Mouse (Mus musculus) MEL (cell line): Measurements from ENCODE around the gene Ndufaf1. TPM values are rescaled to one million over a fixed set of nuclear protein-coding genes. Genes with fewer than 3 reads are reported as not detected.

Experiments
- DNase-seq: peaks from one replicate; pipeline ENCODE4 v3.0.0; 2011; ENCODE audit warnings: low read depth, low spot score
- H3K27ac ChIP-seq: 2 replicates; pipeline ENCODE4 v1.5.1; 2012; ENCODE audit warnings: low read depth, mild to moderate bottlenecking, control low read depth, low read length, moderate library complexity; ENCODE audit not compliant: control insufficient read depth
- H3K27me3 ChIP-seq, 2 experiments: fragments of 150-350 bp in 1 of 2; sonication (generic) in 1 of 2; 2 replicates each; pipeline ENCODE4 v1.6.1; 2012; ENCODE audit warnings: low read length in 2 of 2, mild to moderate bottlenecking in 2 of 2, improper control_type of control experiment in 1 of 2, moderate library complexity in 1 of 2; ENCODE audit not compliant: insufficient read depth in 2 of 2, control insufficient read depth in 1 of 2
- H3K36me3 ChIP-seq, 2 experiments: 2 replicates each; pipeline ENCODE4 v1.6.1; 2012 to 2014; ENCODE audit warnings: low read length in 2 of 2, improper control_type of control experiment in 1 of 2, inconsistent platforms in 1 of 2, mild to moderate bottlenecking in 1 of 2; ENCODE audit not compliant: insufficient read depth in 2 of 2, control insufficient read depth in 1 of 2
- H3K4me1 ChIP-seq, 2 experiments: fragments of 150-350 bp in 1 of 2; sonication (generic) in 1 of 2; 2 replicates each; pipeline ENCODE4 v1.6.1; 2012; ENCODE audit warnings: low read length in 2 of 2, improper control_type of control experiment in 1 of 2, mild to moderate bottlenecking in 1 of 2; ENCODE audit not compliant: insufficient read depth in 2 of 2, control insufficient read depth in 1 of 2
- H3K4me3 ChIP-seq, 2 experiments: fragments of 150-350 bp in 1 of 2; sonication (generic) in 1 of 2; 2 replicates each; pipeline ENCODE4 v1.5.1; 2012; ENCODE audit warnings: low read depth in 2 of 2, low read length in 2 of 2, mild to moderate bottlenecking in 2 of 2, moderate library complexity in 2 of 2, control low read depth in 1 of 2, improper control_type of control experiment in 1 of 2; ENCODE audit not compliant: control insufficient read depth in 1 of 2, insufficient read depth in 1 of 2
- H3K79me2 ChIP-seq: 2 replicates; pipeline ENCODE4 v1.6.1; 2012; ENCODE audit warnings: mild to moderate bottlenecking, low read length, moderate library complexity; ENCODE audit not compliant: control insufficient read depth, poor library complexity, insufficient read depth
- H3K9ac ChIP-seq: 2 replicates; pipeline ENCODE4 v1.6.1; 2012; ENCODE audit warnings: low read depth, mild to moderate bottlenecking, control low read depth, low read length, moderate library complexity; ENCODE audit not compliant: control insufficient read depth, poor library complexity, severe bottlenecking
- H3K9me3 ChIP-seq: fragments of 150-350 bp; sonication (generic); replicated peaks from 2 replicates; pipeline ENCODE4 v1.6.1; 2012; ENCODE audit warnings: mild to moderate bottlenecking, low read length, improper control_type of control experiment, moderate library complexity; ENCODE audit not compliant: insufficient read depth
- BHLHE40 ChIP-seq: IDR thresholded peaks from 2 replicates; pipeline ENCODE4 v1.6.1; 2012; ENCODE audit warnings: low read depth, mild to moderate bottlenecking, inconsistent platforms, low read length, improper control_type of control experiment, borderline replicate concordance
- CHD1 ChIP-seq: IDR thresholded peaks from 2 replicates; pipeline ENCODE4 v1.6.1; 2012; ENCODE audit warnings: low read depth, mild to moderate bottlenecking, inconsistent platforms, low read length, improper control_type of control experiment
- E2F4 ChIP-seq: IDR thresholded peaks from 2 replicates; pipeline ENCODE4 v1.6.1; 2011; ENCODE audit warnings: low read depth, low read length, improper control_type of control experiment, borderline replicate concordance
- EP300 ChIP-seq, 2 experiments: IDR thresholded peaks; 2 replicates each; pipeline ENCODE4 v1.6.1; 2011; ENCODE audit warnings: improper control_type of control experiment in 2 of 2, low read length in 2 of 2, low read depth in 1 of 2, mild to moderate bottlenecking in 1 of 2
- ETS1 ChIP-seq: IDR thresholded peaks from 2 replicates; pipeline ENCODE4 v1.6.1; 2012; ENCODE audit warnings: low read depth, mild to moderate bottlenecking, inconsistent platforms, low read length, improper control_type of control experiment, moderate library complexity
- GATA1 ChIP-seq: IDR thresholded peaks from 2 replicates; pipeline ENCODE4 v1.6.1; 2011; ENCODE audit warnings: low read depth, low read length, improper control_type of control experiment
- MAX ChIP-seq: IDR thresholded peaks from 2 replicates; pipeline ENCODE4 v1.6.1; 2011; ENCODE audit warnings: low read length, improper control_type of control experiment
- MAZ ChIP-seq: IDR thresholded peaks from 2 replicates; pipeline ENCODE4 v1.6.1; 2012; ENCODE audit warnings: low read depth, mild to moderate bottlenecking, inconsistent platforms, low read length, improper control_type of control experiment
- MXI1 ChIP-seq: IDR thresholded peaks from 2 replicates; pipeline ENCODE4 v1.6.1; 2011; ENCODE audit warnings: mild to moderate bottlenecking, low read depth, low read length, improper control_type of control experiment
- POLR2AphosphoS5 ChIP-seq: IDR thresholded peaks from 2 replicates; pipeline ENCODE4 v1.6.1; 2012; ENCODE audit warnings: low read depth, borderline replicate concordance, mild to moderate bottlenecking, inconsistent platforms, low read length, moderate library complexity, mixed read lengths
- RAD21 ChIP-seq: IDR thresholded peaks from 2 replicates; pipeline ENCODE4 v1.6.1; 2011; ENCODE audit warnings: mild to moderate bottlenecking, low read depth, low read length, improper control_type of control experiment
- RCOR1 ChIP-seq: IDR thresholded peaks from 2 replicates; pipeline ENCODE4 v1.6.1; 2012; ENCODE audit warnings: low read depth, mild to moderate bottlenecking, inconsistent platforms, low read length, improper control_type of control experiment
- SIN3A ChIP-seq: IDR thresholded peaks from 2 replicates; pipeline ENCODE4 v1.6.1; 2012; ENCODE audit warnings: low read length, improper control_type of control experiment, inconsistent platforms
- SMC3 ChIP-seq: IDR thresholded peaks from 2 replicates; pipeline ENCODE4 v1.6.1; 2011; ENCODE audit warnings: low read depth, low read length, improper control_type of control experiment
- TAL1 ChIP-seq: IDR thresholded peaks from 2 replicates; pipeline ENCODE4 v1.6.1; 2012; ENCODE audit warnings: mild to moderate bottlenecking, inconsistent platforms, low read length, moderate library complexity, mixed read lengths
- TCF12 ChIP-seq: IDR thresholded peaks from 2 replicates; pipeline ENCODE4 v1.6.1; 2014; ENCODE audit warnings: low read depth, mild to moderate bottlenecking, inconsistent platforms, low read length, improper control_type of control experiment, moderate library complexity
- UBTF ChIP-seq: IDR thresholded peaks from 2 replicates; pipeline ENCODE4 v1.6.1; 2012; ENCODE audit warnings: low read depth, mild to moderate bottlenecking, inconsistent platforms, low read length, improper control_type of control experiment, moderate library complexity, borderline replicate concordance; ENCODE audit not compliant: insufficient read depth
- ZMIZ1 ChIP-seq: IDR thresholded peaks from 2 replicates; pipeline ENCODE4 v1.6.1; 2012; ENCODE audit warnings: low read depth, mild to moderate bottlenecking, inconsistent platforms, low read length, improper control_type of control experiment, moderate library complexity
- polyA plus RNA-seq, 2 experiments: library from polyadenylated mRNA; stranded (reverse) in 1 of 2; unstranded in 1 of 2; fragments of >175 nt in 1 of 2; fragments of >200 nt in 1 of 2; gene quantifications; 2 replicates each; pipeline versions ENCODE4 v1.2.1 to v1.2.4; 2012; ENCODE audit warnings: low replicate concordance in 2 of 2, low read depth in 1 of 2; ENCODE audit not compliant: insufficient read length in 2 of 2, insufficient read depth in 1 of 2, missing spikeins in 1 of 2
- total RNA-seq: library from RNA; depleted of rRNA; stranded (reverse); fragments of 300-350 nt; gene quantifications from 2 replicates; pipeline ENCODE4 v1.2.3, GENCODE M21; 2012; rRNA removed

Gene Ndufaf1
- total and polyA plus RNA-seq, 3 experiments = 18.0 to 25.3 TPM; not detected in 1

DNA sequence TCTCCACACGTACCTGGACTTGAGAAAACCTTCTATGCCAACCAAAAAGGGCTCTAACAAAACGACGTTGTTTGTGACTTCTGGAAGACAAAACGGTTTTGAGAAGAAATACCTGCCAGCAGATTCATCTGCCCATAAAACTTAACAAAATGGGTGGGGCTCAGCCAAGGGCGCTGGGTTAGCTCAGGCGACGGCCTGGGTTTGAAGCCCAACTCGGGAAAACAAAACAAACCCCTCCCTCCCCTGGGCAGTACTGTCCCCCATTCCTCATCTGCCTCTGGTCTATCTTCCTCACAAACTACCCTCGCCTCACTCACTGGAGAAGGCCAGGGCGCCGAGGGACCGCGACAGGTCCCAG lies 44.8 kb downstream of the Ndufaf1 start:
- Histone ChIP-seq H3K9ac (peak overlapping the region; percentile 80), H3K27ac (peak overlapping the region; percentile 71)
- TF ChIP-seq ZMIZ1 = peak; percentile 20; the same call in 1 of the 2 replicates
- TF ChIP-seq SIN3A = peak; percentile 33
- TF ChIP-seq RCOR1 = 0 out of 2 replicates have a peak, but pooled peaks have one; percentile 28
- TF ChIP-seq MAZ = peak; percentile 51; the same call in 1 of the 2 replicates
- no peak for TF ChIP-seq CHD1
- 0 out of 2 replicates have a peak, but pooled peaks have one; percentile 81 for TF ChIP-seq UBTF
- TF ChIP-seq SMC3 = no peak
- TF ChIP-seq BHLHE40 = no peak
- TF ChIP-seq, all 39 proteins: peak for 5
- DNase-seq = no peak
- H3K36me3 ChIP-seq = peaks cover 2 to 21% of the 10 kb centered on the region in 2 experiments
- H3K9me3 ChIP-seq = no peaks in the 10 kb centered on the region
- peak overlapping the region; percentile 74 to 88 for H3K4me3 ChIP-seq
- H3K79me2 ChIP-seq = peaks cover 18% of the 10 kb centered on the region
- peaks cover 4 to 16% of the 10 kb centered on the region in 2 experiments for H3K4me1 ChIP-seq
- H3K27me3 ChIP-seq = no peaks in the 10 kb centered on the region

DNA sequence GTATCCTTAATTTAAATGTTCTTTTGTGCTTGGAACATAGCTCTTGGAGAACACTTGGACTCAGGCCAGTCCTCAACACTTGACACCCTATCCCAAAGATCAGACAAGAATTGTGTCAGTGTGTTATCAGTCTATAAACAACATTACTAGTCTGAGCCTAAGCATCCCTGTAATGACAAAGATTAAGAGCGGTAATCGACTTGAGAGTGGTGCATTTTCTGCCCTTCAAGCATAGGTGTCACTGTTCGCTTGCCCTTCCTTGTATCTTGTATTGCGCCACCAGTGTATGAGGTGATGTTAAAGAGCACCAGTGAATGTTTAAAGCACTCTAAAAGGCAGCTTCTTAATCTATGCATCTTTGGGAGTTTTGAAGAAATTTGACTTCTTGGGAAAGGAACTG lies 55.6 kb downstream of the Ndufaf1 start:
- no peak overlapping the region for H3K4me3 ChIP-seq
- 0 out of 2 replicates have a peak, but pooled peaks cover 1% of the 10 kb centered on the region for H3K79me2 ChIP-seq
- TF ChIP-seq EP300 (IDR thresholded peaks at IDR 0.05; ENCODE audit: low read depth in 1 of 2, low read length in 2 of 2) = peak; percentile 48 to 50; a peak in 2 of 4 replicates
- TF ChIP-seq E2F4 = no peak
- TF ChIP-seq TCF12 = peak; percentile 60; the same call in 1 of the 2 replicates
- TF ChIP-seq TAL1 = peak; percentile 44
- no peak for TF ChIP-seq RAD21
- TF ChIP-seq POLR2AphosphoS5 = no peak
- TF ChIP-seq GATA1 = peak; percentile 74
- TF ChIP-seq RCOR1 = 0 out of 2 replicates have a peak, but pooled peaks have one; percentile 21
- 0 out of 2 replicates have a peak, but pooled peaks have one; percentile 31 for TF ChIP-seq MXI1
- no peak for TF ChIP-seq MAX
- peak; percentile 35; the same call in 1 of the 2 replicates for TF ChIP-seq ETS1
- TF ChIP-seq, all 39 proteins: peak for 7
- Histone ChIP-seq H3K27ac (peak overlapping the region; percentile 3; the same call in 1 of the 2 replicates), H3K9ac (no peak overlapping the region), H3K27me3 (no peaks in the 10 kb centered on the region), H3K4me1 (peaks cover 24 to 34% of the 10 kb centered on the region in 2 experiments), H3K36me3 (peaks cover 30 to 54% of the 10 kb centered on the region in 2 experiments), H3K9me3 (no peaks in the 10 kb centered on the region)
- DNase-seq = peak; percentile 52

Other genes with a start within 250 kb of the Ndufaf1 start
- 13.9 and 16.3 TPM in 2 replicates for gene Ino80, start 185.1 kb downstream of the Ndufaf1 start, total RNA-seq
- gene Ino80, start 185.1 kb downstream of the Ndufaf1 start, polyA plus RNA-seq = 10 to 100 TPM; 23.1 to 37.9 TPM
- gene Exd1, start 115.2 kb downstream of the Ndufaf1 start, total RNA-seq = 0.27 and 0.29 TPM in 2 replicates
- gene Exd1, start 115.2 kb downstream of the Ndufaf1 start, polyA plus RNA-seq = under 1 TPM in 1 of 2 experiments, not detected in 1; 0.88 TPM
- gene Chp1, start 115.1 kb downstream of the Ndufaf1 start, total RNA-seq = 32.5 and 35.4 TPM in 2 replicates
- gene Chp1, start 115.1 kb downstream of the Ndufaf1 start, polyA plus RNA-seq = 10 to 100 TPM in 1 of 2 experiments, not detected in 1; 74.8 TPM
- 17.0 and 25.0 TPM in 2 replicates for gene Nusap1, start 44.5 kb downstream of the Ndufaf1 start, total RNA-seq
- gene Nusap1, start 44.5 kb downstream of the Ndufaf1 start, polyA plus RNA-seq = 10 to 100 TPM in 1 of 2 experiments, not detected in 1; 28.2 TPM
- gene Oip5, start 44.4 kb downstream of the Ndufaf1 start, total RNA-seq = 18.1 and 26.4 TPM in 2 replicates
- gene Oip5, start 44.4 kb downstream of the Ndufaf1 start, polyA plus RNA-seq = 10 to 100 TPM in 1 of 2 experiments, not detected in 1; 29.6 TPM
- 10.6 and 12.8 TPM in 2 replicates for gene Rtf1, start 12.2 kb upstream of the Ndufaf1 start, total RNA-seq
- gene Rtf1, start 12.2 kb upstream of the Ndufaf1 start, polyA plus RNA-seq = 10 to 100 TPM in 1 of 2 experiments, not detected in 1; 46.0 TPM
- gene Itpka, start 79.5 kb upstream of the Ndufaf1 start, total RNA-seq = 1.8 and 2.1 TPM in 2 replicates
- 1 to 10 TPM in 1 of 2 experiments, not detected in 1; 3.1 TPM for gene Itpka, start 79.5 kb upstream of the Ndufaf1 start, polyA plus RNA-seq
- gene Ltk, start 97.6 kb upstream of the Ndufaf1 start, total RNA-seq = 0.23 and 0.33 TPM in 2 replicates
- gene Ltk, start 97.6 kb upstream of the Ndufaf1 start, polyA plus RNA-seq = 1 to 10 TPM in 1 of 2 experiments, not detected in 1; 2.5 TPM
- gene Rpap1, start 124.7 kb upstream of the Ndufaf1 start, total RNA-seq = 12.9 and 13.6 TPM in 2 replicates
- 10 to 100 TPM in 1 of 2 experiments, not detected in 1; 26.8 TPM for gene Rpap1, start 124.7 kb upstream of the Ndufaf1 start, polyA plus RNA-seq
- gene Tyro3, start 134.9 kb upstream of the Ndufaf1 start, total RNA-seq = 11.0 and 11.2 TPM in 2 replicates
- 10 to 100 TPM in 1 of 2 experiments, not detected in 1; 15.2 TPM for gene Tyro3, start 134.9 kb upstream of the Ndufaf1 start, polyA plus RNA-seq
- 45.4 and 45.7 TPM in 2 replicates for gene Mga, start 234.4 kb upstream of the Ndufaf1 start, total RNA-seq
- 100 to 1,000 TPM in 1 of 2 experiments, 10 to 100 TPM in 1; 60.9 to 224 TPM for gene Mga, start 234.4 kb upstream of the Ndufaf1 start, polyA plus RNA-seq